Mouse (Mus musculus) ES-E14 (cell line): Measurements from ENCODE around the gene Ribc2.

ENCODE experiments used
- ZC3H11A ChIP-seq: IDR thresholded peaks from 2 replicates; pipeline ENCODE4 v1.6.1; 2012; ENCODE audit warnings: low read depth, mild to moderate bottlenecking, inconsistent platforms, low read length, borderline replicate concordance
- ZNF384 ChIP-seq: IDR thresholded peaks from 2 replicates; pipeline ENCODE4 v1.6.1; 2012; ENCODE audit warnings: low read depth, low read length, inconsistent platforms

DNA sequence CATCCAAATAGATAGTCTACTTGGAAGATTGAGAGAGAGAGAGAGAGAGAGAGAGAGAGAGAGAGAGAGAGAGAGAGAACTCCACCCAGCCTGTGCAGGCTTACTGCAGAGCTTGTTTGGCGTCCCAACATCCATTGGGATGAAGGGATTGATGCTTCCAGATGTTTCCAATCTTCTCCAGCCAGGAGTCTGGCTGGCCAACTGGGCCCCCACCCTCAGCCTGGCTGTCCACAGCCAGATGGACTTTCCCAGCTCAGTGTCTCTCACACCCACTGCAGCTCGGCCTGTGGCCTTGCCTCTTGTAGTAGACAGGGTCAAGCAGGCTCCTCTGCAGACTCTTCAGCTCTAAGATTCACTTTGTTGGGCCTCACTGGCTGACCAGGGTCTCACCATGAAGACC is 40.2 kb downstream of the Ribc2 start:
- TF ChIP-seq ZC3H11A (no peak), ZNF384 (no peak)
